Mouse (Mus musculus): ENCODE measurements around the gene Amotl2.

DNA sequence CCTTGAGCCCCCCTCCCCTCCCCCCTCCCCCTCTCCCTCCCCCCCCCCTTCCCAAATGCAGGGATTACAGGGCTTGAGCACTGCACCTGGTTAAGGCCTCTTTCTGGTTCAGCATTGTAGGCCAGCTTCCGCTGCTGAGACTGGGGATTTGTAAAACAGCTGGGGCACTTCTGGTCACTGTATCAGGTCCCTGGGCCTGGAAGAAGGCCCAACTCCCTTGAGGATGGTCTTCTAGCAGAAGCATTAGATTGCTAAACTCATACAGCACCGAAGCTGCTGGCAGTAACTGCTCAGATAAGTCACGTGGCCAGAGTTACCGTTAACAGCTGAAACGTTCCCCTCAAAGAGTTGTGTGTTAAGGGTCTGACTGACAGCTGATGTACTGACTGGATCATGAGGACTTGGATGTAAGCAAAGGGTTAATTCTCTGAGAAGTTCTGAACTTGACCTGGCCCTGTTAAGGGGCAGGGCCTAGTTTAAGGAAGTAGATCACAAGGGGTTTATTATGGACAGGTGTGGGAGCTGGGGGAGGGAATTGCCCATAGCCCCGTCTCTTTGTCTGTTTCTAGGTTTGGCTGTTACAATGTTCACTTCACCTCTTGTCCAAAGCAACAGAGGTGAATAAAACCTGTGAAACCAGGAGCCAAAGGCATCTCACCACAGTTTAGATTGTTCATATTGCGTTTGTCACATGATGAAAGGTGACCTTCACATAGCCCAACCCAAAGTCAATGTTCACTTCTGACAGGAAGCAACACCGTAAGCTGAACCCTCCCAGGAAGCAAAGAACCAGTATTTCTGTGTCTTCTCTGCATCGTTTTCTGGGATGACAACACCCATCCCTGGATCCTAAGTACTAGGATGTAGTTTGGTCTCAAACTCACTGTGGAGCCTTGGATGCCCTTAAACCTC, 23.7 kb upstream of the Amotl2 start:
- TF ChIP-seq GATA1 (IDR thresholded peaks at IDR 0.05; ENCODE audit: borderline replicate concordance, low read length) (no peak), FLI1 (IDR thresholded peaks at IDR 0.05; ENCODE audit: low read length) (no peak)

All from megakaryocyte, embryonic 14.5 days (primary cell).